Mouse (Mus musculus) ovary, postnatal 10 days (tissue): ENCODE data around the gene Mageb16.

Experiments used
- DNase-seq: peaks from one replicate; pipeline ENCODE4 v3.0.0; 2022; ENCODE audit warnings: low spot score

Mageb16 gene

GRCm38 (mm10) chrX:79671411-79671810, at the start of gene Mageb16:
Gene Mageb16, minus strand, starts transcription at chrX:79671435.
- no peak for DNase-seq

GRCm38 (mm10) chrX:79651091-79651490, 20.1 kb downstream of the Mageb16 start:
- DNase-seq = no peak

GRCm38 (mm10) chrX:79635396-79635795, 35.8 kb downstream of the Mageb16 start:
- no peak for DNase-seq

GRCm38 (mm10) chrX:79606462-79606861, 64.8 kb downstream of the Mageb16 start:
- DNase-seq = no peak
